8 mouse cellular contexts compared by ENCODE assay signal in genomic region chr19:5016782-5017181, GRCm38 (mm10). TPM values are rescaled to one million over a fixed set of nuclear protein-coding genes. Genes with fewer than 3 reads are reported as not detected.
DNase-seq lines count a peak whose midpoint lies in the region; ATAC-seq lines count a peak whose summit lies in the region.

No protein-coding gene starts in this region.

- no peak overlapping the region for H3K4me3 ChIP-seq in heart, embryonic 15.5 days
- H3K4me3 ChIP-seq in midbrain, embryonic 14.5 days (replicated peaks; ENCODE audit: low read depth, low read length), result no peak overlapping the region
- H3K4me3 ChIP-seq in stomach, embryonic 16.5 days (replicated peaks; ENCODE audit: low read length), result no peak overlapping the region

- peak; percentile 94 for DNase-seq in heart, adult 11 months
- no peak for DNase-seq in heart, postnatal 25 days (ENCODE audit: low spot score)
- peak; percentile 92 for DNase-seq in R1 (ENCODE audit: low read depth, low spot score)
- peak; percentile 59 for DNase-seq in embryo, embryonic 11.5 days (ENCODE audit: low read depth, low spot score)
- peak; percentile 44 to 58 for DNase-seq in left cerebral cortex, postnatal 25 days (ENCODE audit: low spot score in 2 of 2)
- peak; percentile 83 for DNase-seq in midbrain, embryonic 14.5 days

- 19% methylated on average over 12 of the region's 12 CpGs for WGBS in heart, embryonic 15.5 days
- WGBS in midbrain, embryonic 14.5 days, result 21% methylated on average over 12 of the region's 12 CpGs
- WGBS in stomach, embryonic 16.5 days, result 23% methylated on average over 12 of the region's 12 CpGs

- peaks cover 20% of the 10 kb centered on the region for H3K4me1 ChIP-seq in heart, embryonic 15.5 days (replicated peaks)
- 0 out of 2 replicates have a peak, but pooled peaks cover 2% of the 10 kb centered on the region for H3K4me1 ChIP-seq in midbrain, embryonic 14.5 days (ENCODE audit: control insufficient read depth, insufficient read depth, low read length)
- peaks cover 4% of the 10 kb centered on the region; the same call in 1 of the 2 replicates for H3K4me1 ChIP-seq in stomach, embryonic 16.5 days (ENCODE audit: control insufficient read depth, insufficient read depth, low read length)

- H3K9ac ChIP-seq in heart, embryonic 15.5 days, result 0 out of 2 replicates have a peak overlapping the region, but pooled peaks have one; percentile 22
- H3K9ac ChIP-seq in midbrain, embryonic 14.5 days (replicated peaks; ENCODE audit: low read length), result no peak overlapping the region
- no peak overlapping the region for H3K9ac ChIP-seq in stomach, embryonic 16.5 days (ENCODE audit: low read length)

- peak overlapping the region; percentile 94 for H3K27ac ChIP-seq in heart, embryonic 15.5 days
- no peak overlapping the region for H3K27ac ChIP-seq in midbrain, embryonic 14.5 days (replicated peaks; ENCODE audit: low read depth, low read length)
- H3K27ac ChIP-seq in stomach, embryonic 16.5 days (ENCODE audit: low read length), result peak overlapping the region; percentile 21

- 0 out of 2 replicates have a peak, but pooled peaks have one; percentile 28 for ATAC-seq in heart, embryonic 15.5 days (replicated peaks; ENCODE audit: insufficient number of reproducible peaks, insufficient read depth, low FRiP score, low read depth)
- no peak for ATAC-seq in midbrain, embryonic 14.5 days (ENCODE audit: low FRiP score, low TSS enrichment)
- no peak for ATAC-seq in stomach, embryonic 16.5 days (ENCODE audit: insufficient read depth, low FRiP score)

- no peaks in the 10 kb centered on the region for H3K36me3 ChIP-seq in heart, embryonic 15.5 days
- no peaks in the 10 kb centered on the region for H3K36me3 ChIP-seq in midbrain, embryonic 14.5 days (ENCODE audit: control insufficient read depth, insufficient read depth, low read length)
- H3K36me3 ChIP-seq in stomach, embryonic 16.5 days (ENCODE audit: control insufficient read depth, insufficient read depth, low read length), result no peaks in the 10 kb centered on the region

- no peaks in the 10 kb centered on the region for H3K9me3 ChIP-seq in heart, embryonic 15.5 days (replicated peaks)
- no peaks in the 10 kb centered on the region for H3K9me3 ChIP-seq in midbrain, embryonic 14.5 days (ENCODE audit: control insufficient read depth, low read length)
- H3K9me3 ChIP-seq in stomach, embryonic 16.5 days (replicated peaks; ENCODE audit: control insufficient read depth, low read length), result no peaks in the 10 kb centered on the region

- intact Hi-C loops in heart, postnatal 25 days (cut with DNase I), result no loop called here
- intact Hi-C loops in left cerebral cortex, postnatal 25 days (cut with DNase I), result loop anchor here (5.0 kb wide), 2 partner anchors 34 to 56 kb away; no protein-coding TSS in a partner anchor

- peak overlapping the region; percentile 45 for H3K4me2 ChIP-seq in heart, embryonic 15.5 days
- H3K4me2 ChIP-seq in midbrain, embryonic 14.5 days (ENCODE audit: low read length), result no peak overlapping the region
- peak overlapping the region; percentile 22; the same call in 1 of the 2 replicates for H3K4me2 ChIP-seq in stomach, embryonic 16.5 days (ENCODE audit: low read depth, low read length)

- no peaks in the 10 kb centered on the region for H3K27me3 ChIP-seq in heart, embryonic 15.5 days
- H3K27me3 ChIP-seq in midbrain, embryonic 14.5 days (ENCODE audit: control insufficient read depth, insufficient read depth, low read length), result no peaks in the 10 kb centered on the region
- no peaks in the 10 kb centered on the region for H3K27me3 ChIP-seq in stomach, embryonic 16.5 days (ENCODE audit: control insufficient read depth, insufficient read depth, low read length)

RNA-seq across cellular contexts. Expression of gene Slc29a2, which starts 6.9 kb away (rescaled TPM):
- total RNA-seq in heart, postnatal 25 days (2021), result 10 to 100 TPM; 12.2 to 13.3 TPM
- 8.8 and 11.1 TPM in 2 replicates for polyA plus RNA-seq in heart, embryonic 15.5 days (2015; fragmentation: Nextera tagmentation; extraction: Ambion mirVana)
- total RNA-seq in left cerebral cortex, postnatal 25 days (2021), result 10 to 100 TPM; 14.1 to 15.0 TPM
- 6.2 and 8.7 TPM in 2 replicates for polyA plus RNA-seq in midbrain, embryonic 14.5 days (2014; fragmentation: Nextera tagmentation; extraction: Ambion mirVana)
- polyA plus RNA-seq in stomach, embryonic 16.5 days (2015; fragmentation: Nextera tagmentation; extraction: Ambion mirVana), result 3.1 and 3.3 TPM in 2 replicates

RNA-seq across cellular contexts. Expression of gene B4gat1, which starts 21.8 kb away (rescaled TPM):
- total RNA-seq in heart, postnatal 25 days (2021), result 10 to 100 TPM; 47.0 to 47.3 TPM
- 43.1 and 43.6 TPM in 2 replicates for polyA plus RNA-seq in heart, embryonic 15.5 days (2015; fragmentation: Nextera tagmentation; extraction: Ambion mirVana)
- total RNA-seq in left cerebral cortex, postnatal 25 days (2021), result 100 to 1,000 TPM; 126 to 132 TPM
- 69.7 and 77.4 TPM in 2 replicates for polyA plus RNA-seq in midbrain, embryonic 14.5 days (2014; fragmentation: Nextera tagmentation; extraction: Ambion mirVana)
- 41.8 and 44.1 TPM in 2 replicates for polyA plus RNA-seq in stomach, embryonic 16.5 days (2015; fragmentation: Nextera tagmentation; extraction: Ambion mirVana)

RNA-seq across cellular contexts. Expression of gene AC124502.3, which starts 21.9 kb away (rescaled TPM):
- total RNA-seq in heart, postnatal 25 days (2021), result 1 to 10 TPM; 2.2 TPM
- 1.4 and 1.5 TPM in 2 replicates for polyA plus RNA-seq in heart, embryonic 15.5 days (2015; fragmentation: Nextera tagmentation; extraction: Ambion mirVana)
- total RNA-seq in left cerebral cortex, postnatal 25 days (2021), result 1 to 10 TPM; 3.6 to 5.2 TPM
- polyA plus RNA-seq in midbrain, embryonic 14.5 days (2014; fragmentation: Nextera tagmentation; extraction: Ambion mirVana), result 1.5 and 1.6 TPM in 2 replicates
- 0.99 and 1.3 TPM in 2 replicates for polyA plus RNA-seq in stomach, embryonic 16.5 days (2015; fragmentation: Nextera tagmentation; extraction: Ambion mirVana)

RNA-seq across cellular contexts. Expression of gene Brms1, which starts 24.4 kb away (rescaled TPM):
- total RNA-seq in heart, postnatal 25 days (2021), result 10 to 100 TPM; 11.4 to 12.3 TPM
- polyA plus RNA-seq in heart, embryonic 15.5 days (2015; fragmentation: Nextera tagmentation; extraction: Ambion mirVana), result 23.0 and 31.9 TPM in 2 replicates
- total RNA-seq in left cerebral cortex, postnatal 25 days (2021), result 10 to 100 TPM; 20.2 to 23.6 TPM
- polyA plus RNA-seq in midbrain, embryonic 14.5 days (2014; fragmentation: Nextera tagmentation; extraction: Ambion mirVana), result 32.0 and 39.0 TPM in 2 replicates
- 39.8 and 43.9 TPM in 2 replicates for polyA plus RNA-seq in stomach, embryonic 16.5 days (2015; fragmentation: Nextera tagmentation; extraction: Ambion mirVana)

RNA-seq across cellular contexts. Expression of gene Npas4, which starts 26.7 kb away (rescaled TPM):
- under 1 TPM in 1 of 2 experiments, not detected in 1; 0.06 TPM for total RNA-seq in heart, postnatal 25 days (2021)
- polyA plus RNA-seq in heart, embryonic 15.5 days (2015; fragmentation: Nextera tagmentation; extraction: Ambion mirVana), result 0.10 and 0.23 TPM in 2 replicates
- total RNA-seq in left cerebral cortex, postnatal 25 days (2021), result 10 to 100 TPM; 12.4 to 24.4 TPM
- polyA plus RNA-seq in midbrain, embryonic 14.5 days (2014; fragmentation: Nextera tagmentation; extraction: Ambion mirVana), result 0.24 and 0.58 TPM in 2 replicates
- polyA plus RNA-seq in stomach, embryonic 16.5 days (2015; fragmentation: Nextera tagmentation; extraction: Ambion mirVana), result 0.23 and 0.34 TPM in 2 replicates
